Comparison of ENCODE assay signal across 10 mouse cellular contexts in the genomic region with DNA sequence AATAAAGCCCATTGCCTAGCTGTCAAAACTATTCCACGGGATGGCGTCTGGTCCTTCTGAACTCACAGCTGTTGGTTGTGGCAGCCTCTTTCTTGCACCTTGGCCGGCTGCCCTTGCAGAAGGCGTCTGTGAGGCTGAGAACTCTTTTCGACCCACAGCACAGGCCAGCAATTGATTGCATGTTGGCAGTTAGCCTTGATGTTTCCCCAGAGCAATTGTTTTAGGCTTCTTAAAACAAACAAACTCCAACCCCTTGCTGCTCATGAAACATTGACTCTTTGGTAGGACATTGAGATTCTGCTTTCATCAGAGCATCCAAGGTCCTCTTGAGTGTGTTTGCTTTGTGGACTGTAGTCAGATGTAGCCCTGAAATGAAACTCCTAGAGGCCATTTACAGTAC. TPM values are rescaled to one million over a fixed set of nuclear protein-coding genes. Genes with fewer than 3 reads are reported as not detected.
A peak's percentile ranks its signal among the peaks of the same experiment; 100 is the strongest.
DNase-seq lines count a peak whose midpoint lies in the region; ATAC-seq lines count a peak whose summit lies in the region.
"Had no signal": no experiment of that assay in that cellular context is flagged by ENCODE, and none has a peak within 500 bp of the region (broad histone marks: within the 10 kb centered on the region; RNA-seq: fewer than 3 reads in every experiment).

No protein-coding gene starts in this region.

- ATAC-seq in kidney, embryonic 15.5 days (replicated peaks; ENCODE audit: low FRiP score): no peak
- peak; percentile 73 for ATAC-seq in heart, embryonic 15.5 days (replicated peaks; ENCODE audit: insufficient number of reproducible peaks, insufficient read depth, low FRiP score, low read depth)
- ATAC-seq in erythroid progenitor cell, adult 5-6 weeks (replicated peaks; ENCODE audit: low FRiP score, poor library complexity, severe bottlenecking): no peak
- ATAC-seq: Patski had no signal

- 48% methylated on average over 5 of the region's 5 CpGs for WGBS in kidney, embryonic 15.5 days
- 22% methylated on average over 5 of the region's 5 CpGs for WGBS in heart, embryonic 15.5 days

- peak; percentile 63 for DNase-seq in kidney, adult 18-20 months
- DNase-seq in cerebellum, postnatal 14 days: peak; percentile 71 to 74
- peak; percentile 60 to 67 for DNase-seq in layer of hippocampus, postnatal 36 days
- DNase-seq in ovary, postnatal 36 days (ENCODE audit: low spot score): peak; percentile 65
- DNase-seq in embryo, embryonic 10.5 days (ENCODE audit: low spot score): no peak

- no peaks in the 10 kb centered on the region for H3K36me3 ChIP-seq in kidney, embryonic 15.5 days
- H3K36me3 ChIP-seq in heart, embryonic 15.5 days: no peaks in the 10 kb centered on the region
- H3K36me3 ChIP-seq: neural tube, embryonic 13.5 days had no signal

- no peak overlapping the region for H3K27ac ChIP-seq in kidney, embryonic 15.5 days
- H3K27ac ChIP-seq in heart, embryonic 15.5 days: peak overlapping the region; percentile 43
- H3K27ac ChIP-seq: neural tube, embryonic 13.5 days had no signal

- H3K9ac ChIP-seq in kidney, embryonic 15.5 days: no peak overlapping the region
- H3K9ac ChIP-seq in heart, embryonic 15.5 days: no peak overlapping the region
- H3K9ac ChIP-seq: neural tube, embryonic 13.5 days had no signal

- no peaks in the 10 kb centered on the region for H3K9me3 ChIP-seq in kidney, embryonic 15.5 days (replicated peaks)
- H3K9me3 ChIP-seq in heart, embryonic 15.5 days (replicated peaks): no peaks in the 10 kb centered on the region
- H3K9me3 ChIP-seq: neural tube, embryonic 13.5 days had no signal

- no peaks in the 10 kb centered on the region for H3K27me3 ChIP-seq in kidney, embryonic 15.5 days
- H3K27me3 ChIP-seq in heart, embryonic 15.5 days: no peaks in the 10 kb centered on the region
- H3K27me3 ChIP-seq: neural tube, embryonic 13.5 days; Patski had no signal

- H3K4me3 ChIP-seq in kidney, embryonic 15.5 days (replicated peaks): no peak overlapping the region
- no peak overlapping the region for H3K4me3 ChIP-seq in heart, embryonic 15.5 days
- H3K4me3 ChIP-seq: neural tube, embryonic 13.5 days had no signal

- H3K4me2 ChIP-seq in kidney, embryonic 15.5 days: no peak overlapping the region
- H3K4me2 ChIP-seq in heart, embryonic 15.5 days: no peak overlapping the region
- H3K4me2 ChIP-seq: neural tube, embryonic 13.5 days had no signal

- 0 out of 2 replicates have a peak, but pooled peaks cover 5% of the 10 kb centered on the region for H3K4me1 ChIP-seq in kidney, embryonic 15.5 days
- H3K4me1 ChIP-seq in heart, embryonic 15.5 days (replicated peaks): peaks cover 19% of the 10 kb centered on the region
- H3K4me1 ChIP-seq: neural tube, embryonic 13.5 days had no signal

RNA-seq across cellular contexts. Expression of a gene that starts 33.2 kb away (rescaled TPM):
- polyA plus RNA-seq in kidney, embryonic 15.5 days (2015; fragmentation: Nextera tagmentation; extraction: Ambion mirVana): 18.2 and 20.8 TPM in 2 replicates
- polyA plus RNA-seq in heart, embryonic 15.5 days (2015; fragmentation: Nextera tagmentation; extraction: Ambion mirVana): 13.0 and 13.4 TPM in 2 replicates
- total RNA-seq in layer of hippocampus, postnatal 36 days (2021): 1 to 10 TPM; 4.1 to 4.5 TPM
- 3.6 TPM in 1 of 2 replicates, not detected in the other for total RNA-seq in erythroid progenitor cell, adult 5-6 weeks (2015; ENCODE audit: low replicate concordance)
- 0.53 and 1.2 TPM in 2 replicates for total RNA-seq in erythroid progenitor cell, adult 5-6 weeks (2017; ENCODE audit: low replicate concordance)

RNA-seq across cellular contexts. Expression of a gene that starts 46.7 kb away (rescaled TPM):
- 622 and 668 TPM in 2 replicates for polyA plus RNA-seq in kidney, embryonic 15.5 days (2015; fragmentation: Nextera tagmentation; extraction: Ambion mirVana)
- 252 and 294 TPM in 2 replicates for polyA plus RNA-seq in heart, embryonic 15.5 days (2015; fragmentation: Nextera tagmentation; extraction: Ambion mirVana)
- 100 to 1,000 TPM; 134 to 140 TPM for total RNA-seq in layer of hippocampus, postnatal 36 days (2021)
- 167 and 184 TPM in 2 replicates for total RNA-seq in erythroid progenitor cell, adult 5-6 weeks (2015; ENCODE audit: low replicate concordance)
- 125 and 132 TPM in 2 replicates for total RNA-seq in erythroid progenitor cell, adult 5-6 weeks (2017; ENCODE audit: low replicate concordance)

RNA-seq across cellular contexts. Expression of a gene that starts 46.8 kb away (rescaled TPM):
- polyA plus RNA-seq in kidney, embryonic 15.5 days (2015; fragmentation: Nextera tagmentation; extraction: Ambion mirVana): 0.16 TPM in 1 of 2 replicates, not detected in the other
- 0.10 TPM in 1 of 2 replicates, not detected in the other for polyA plus RNA-seq in heart, embryonic 15.5 days (2015; fragmentation: Nextera tagmentation; extraction: Ambion mirVana)
- under 1 TPM; 0.18 to 0.27 TPM for total RNA-seq in layer of hippocampus, postnatal 36 days (2021)
- not detected in 2 replicates for total RNA-seq in erythroid progenitor cell, adult 5-6 weeks (2015; ENCODE audit: low replicate concordance)
- total RNA-seq in erythroid progenitor cell, adult 5-6 weeks (2017; ENCODE audit: low replicate concordance): not detected in 2 replicates
- polyA plus RNA-seq: neural tube, embryonic 13.5 days had no signal
